Mouse (Mus musculus) left cerebral cortex, adult 9 months (tissue): ENCODE data around the gene Sfta2.
A peak's percentile ranks its signal among the peaks of the same experiment; 100 is the strongest.

ENCODE experiments used
- DNase-seq, 2 experiments: peaks; one replicate each; pipeline ENCODE4 v3.0.0; 2022; ENCODE audit warnings: low spot score in 2 of 2

The Sfta2 gene

DNA sequence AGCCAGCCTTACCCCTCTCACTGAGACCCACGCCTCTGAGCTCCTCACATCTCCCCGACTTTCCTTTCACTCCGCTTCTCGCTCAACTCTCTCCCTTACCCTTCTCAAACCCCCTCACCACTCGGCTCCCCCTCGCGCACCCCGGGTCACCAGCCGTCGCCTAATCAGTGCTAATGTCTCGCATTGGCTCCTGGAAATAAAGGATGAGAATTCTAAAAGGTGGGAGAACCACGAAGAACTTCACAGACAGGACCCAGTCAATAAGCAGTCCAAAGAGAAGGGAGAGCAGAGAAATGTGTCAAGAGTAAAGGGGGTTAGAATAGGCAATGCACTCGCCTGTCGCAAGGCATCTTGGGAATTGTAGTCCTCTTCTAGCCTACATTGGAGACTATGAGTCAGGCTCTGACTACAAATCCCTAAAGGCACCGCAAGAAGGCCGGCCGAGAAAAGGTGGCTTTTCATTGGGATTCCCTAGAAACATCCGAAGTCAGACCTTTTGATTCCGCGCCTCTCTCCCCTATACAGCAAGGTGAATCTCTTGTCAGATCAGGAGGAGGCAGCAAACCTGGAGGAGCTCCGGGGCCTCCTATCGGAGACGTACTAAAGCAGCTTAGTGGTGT lies 72.2 kb downstream of the Sfta2 start, which contains the start of gene Gtf2h4:
Gtf2h4 (minus strand) TSS at position 324 of the 620 bp plus-strand sequence.
- peak; percentile 92 to 96 for DNase-seq

DNA sequence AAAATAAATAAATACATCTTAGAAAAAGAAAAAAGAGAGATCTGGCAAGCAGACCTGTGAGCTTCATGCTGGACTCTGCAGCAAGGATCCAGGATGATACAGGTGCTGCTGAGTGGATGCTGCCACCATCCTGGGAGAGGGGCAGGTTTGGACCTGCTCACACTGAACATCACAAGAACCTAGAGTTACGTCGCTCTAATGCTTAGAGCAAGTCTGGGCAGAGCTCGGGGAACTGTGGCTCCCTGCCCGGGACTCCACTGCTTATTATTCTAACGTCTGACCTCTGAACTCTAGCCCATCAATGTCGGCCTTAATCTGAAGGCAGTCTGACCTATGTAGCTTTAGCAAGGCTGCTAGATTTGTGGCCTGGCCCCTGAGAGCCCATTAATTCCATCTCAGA lies 79.2 kb downstream of the Sfta2 start:
- no peak for DNase-seq

DNA sequence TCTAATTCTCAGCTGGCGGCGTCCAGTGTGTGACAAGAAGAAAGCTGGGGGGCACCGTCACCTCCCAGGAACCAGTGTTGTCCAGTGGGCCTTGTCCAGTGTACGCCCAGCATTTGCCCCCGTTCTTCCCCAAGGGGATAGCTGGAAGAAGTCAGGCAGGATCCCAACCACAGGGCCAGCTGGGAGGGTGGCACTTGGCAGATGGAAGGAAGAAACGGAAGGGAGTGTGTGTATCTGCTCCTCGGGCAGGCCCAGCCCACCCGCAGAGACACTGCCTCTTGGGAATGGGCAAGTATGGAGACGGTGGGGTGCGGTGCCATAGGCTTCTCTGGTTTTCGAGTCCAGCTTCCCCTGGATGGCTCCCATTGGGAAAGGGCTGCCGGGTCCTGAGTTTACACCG lies 80.6 kb downstream of the Sfta2 start:
- DNase-seq: no peak

DNA sequence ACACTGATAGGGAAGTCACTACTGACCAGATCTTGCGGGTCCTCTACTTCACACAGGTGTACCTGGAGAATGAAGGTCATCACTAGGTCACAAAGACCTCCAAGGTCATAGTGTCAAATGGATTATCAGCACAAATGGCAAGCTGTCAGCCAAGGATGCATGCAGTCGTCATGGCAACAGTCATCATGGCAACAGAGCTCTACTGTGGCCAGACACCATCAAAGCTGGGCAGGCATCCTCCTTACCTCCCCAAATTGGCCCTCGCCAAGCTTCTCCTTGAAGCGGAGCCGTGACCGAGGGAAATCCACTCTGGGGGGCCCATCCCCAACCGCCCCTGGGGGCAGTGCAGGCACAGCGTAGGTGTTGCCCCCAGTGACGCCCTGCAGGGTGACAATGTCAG lies 83.7 kb downstream of the Sfta2 start:
- DNase-seq: no peak

DNA sequence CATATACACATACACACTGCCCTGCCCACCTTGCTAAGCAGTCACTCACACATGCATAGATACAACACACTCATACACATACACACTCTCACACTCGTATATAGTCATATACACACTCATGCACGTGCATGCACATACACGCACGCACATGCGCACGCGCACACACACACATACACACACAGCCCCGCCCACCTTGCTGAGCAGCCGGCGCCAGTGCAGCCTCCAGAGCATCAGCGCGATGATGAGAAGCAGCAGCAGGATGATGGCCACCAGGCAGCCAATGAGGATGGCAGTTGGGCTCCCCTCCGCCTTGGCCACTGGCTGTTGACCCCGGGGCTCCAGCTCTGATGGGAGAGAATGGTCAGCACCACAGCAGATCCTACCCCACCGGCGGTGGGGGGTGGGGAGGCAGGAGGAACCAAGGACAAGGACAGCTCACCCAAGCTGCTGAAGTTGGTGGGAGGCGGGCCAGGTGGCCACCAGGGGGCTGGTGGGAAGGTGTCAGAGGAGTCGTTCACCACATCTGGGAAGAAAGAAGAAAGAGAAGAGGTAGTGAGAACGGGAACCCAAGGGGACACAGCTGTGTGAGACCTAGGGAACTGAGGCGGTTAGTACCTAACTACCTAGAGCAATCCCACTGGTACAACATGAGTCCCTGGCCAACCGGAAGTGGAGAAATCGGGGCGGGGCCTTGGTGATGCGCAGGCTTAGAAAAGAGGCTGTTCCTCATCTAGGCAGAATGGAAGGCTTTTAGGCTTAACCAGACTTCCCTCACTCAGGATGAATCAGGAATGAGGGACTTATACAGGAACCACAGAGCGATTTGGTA lies 87.2 kb downstream of the Sfta2 start:
- DNase-seq: no peak

DNA sequence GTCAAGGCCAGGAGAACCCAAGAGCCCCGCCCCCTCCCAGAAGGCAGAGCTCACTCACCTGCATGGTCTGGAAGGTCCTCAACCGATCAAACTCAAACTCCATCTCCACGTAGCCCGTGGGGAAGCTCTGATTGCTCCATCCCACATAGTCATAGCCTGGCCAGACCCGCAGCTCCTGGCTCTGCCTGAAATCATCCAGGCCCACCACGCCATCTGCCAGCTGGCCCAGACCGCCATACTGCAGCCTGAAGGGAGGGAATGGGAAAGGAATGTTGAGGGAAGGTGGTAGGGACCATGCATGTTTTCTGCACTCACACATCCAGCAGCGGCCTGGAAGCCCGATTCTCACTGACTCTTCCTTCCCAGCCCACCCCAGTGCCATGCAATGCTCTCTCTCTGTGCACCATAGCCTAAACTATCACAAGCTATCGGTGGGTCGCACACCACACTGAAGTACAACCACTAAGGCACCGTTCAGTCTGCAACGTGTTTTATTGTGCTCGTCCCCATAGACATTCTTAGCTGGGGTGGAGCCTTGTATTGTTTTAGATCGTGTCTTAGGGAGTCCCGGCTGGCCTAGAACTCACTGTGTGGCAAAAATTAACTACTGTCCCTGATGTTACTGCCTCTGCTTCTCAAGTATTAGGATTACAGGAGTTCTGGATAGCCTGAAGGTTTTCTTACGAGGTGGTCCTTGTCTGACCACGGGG lies 88.7 kb downstream of the Sfta2 start:
- no peak for DNase-seq

DNA sequence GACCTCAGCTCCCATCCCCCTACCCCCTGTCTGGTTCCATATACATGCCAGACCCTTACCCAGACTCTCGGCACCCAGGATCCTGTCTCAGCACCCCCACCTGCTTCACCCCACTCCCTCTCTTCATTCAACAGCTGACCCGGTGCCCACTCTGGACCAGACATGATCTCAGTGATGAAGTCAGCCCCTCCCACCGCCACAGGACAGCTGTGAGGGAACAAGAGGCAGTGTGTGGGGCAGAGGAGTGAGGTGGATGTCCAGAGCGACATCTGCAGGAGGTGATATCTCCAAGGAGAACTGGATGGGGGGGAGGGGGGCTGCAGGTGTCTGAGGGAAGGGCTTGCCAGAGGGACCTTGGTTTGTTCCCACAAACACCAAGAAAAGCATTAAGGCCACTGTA lies 90.5 kb downstream of the Sfta2 start:
- no peak for DNase-seq

DNA sequence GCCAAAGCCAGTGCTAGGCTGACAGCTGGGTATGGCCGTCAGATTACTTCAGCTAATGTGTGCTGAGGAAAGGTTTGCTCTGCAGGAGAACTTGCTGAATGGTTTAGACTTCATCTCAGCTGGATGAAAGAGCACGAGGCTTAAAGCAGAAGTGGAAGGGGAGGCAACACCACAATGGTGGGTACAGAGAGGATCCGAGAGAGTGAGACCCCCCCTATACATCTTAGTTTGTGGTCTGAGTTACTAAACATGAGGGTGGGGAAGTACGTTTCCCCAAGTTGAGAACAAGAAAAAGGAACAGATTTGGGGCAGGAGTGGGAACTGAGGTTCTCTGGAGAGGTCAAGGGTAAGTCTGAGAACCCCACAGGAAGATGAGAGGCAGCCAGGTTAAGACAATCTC lies 91.0 kb downstream of the Sfta2 start:
- no peak for DNase-seq

DNA sequence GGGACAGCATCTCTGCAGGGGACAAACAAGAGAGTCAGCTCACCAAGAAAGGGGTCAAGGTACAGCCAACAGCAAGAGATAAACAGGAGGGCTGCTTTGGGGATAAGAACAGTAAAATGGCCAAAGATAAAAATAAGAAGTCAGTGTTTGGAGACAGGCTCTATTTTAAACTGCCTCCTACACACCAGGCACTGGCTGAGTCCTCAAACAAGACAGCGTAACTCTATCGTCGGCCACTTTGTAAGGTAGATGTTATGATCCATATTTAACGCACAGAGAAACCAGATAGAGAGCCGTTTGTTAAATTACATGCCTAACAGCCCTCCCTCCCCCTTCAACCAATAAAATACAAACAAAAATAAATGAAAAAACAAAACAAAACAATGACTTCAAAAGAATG lies 92.6 kb downstream of the Sfta2 start:
- no peak for DNase-seq

DNA sequence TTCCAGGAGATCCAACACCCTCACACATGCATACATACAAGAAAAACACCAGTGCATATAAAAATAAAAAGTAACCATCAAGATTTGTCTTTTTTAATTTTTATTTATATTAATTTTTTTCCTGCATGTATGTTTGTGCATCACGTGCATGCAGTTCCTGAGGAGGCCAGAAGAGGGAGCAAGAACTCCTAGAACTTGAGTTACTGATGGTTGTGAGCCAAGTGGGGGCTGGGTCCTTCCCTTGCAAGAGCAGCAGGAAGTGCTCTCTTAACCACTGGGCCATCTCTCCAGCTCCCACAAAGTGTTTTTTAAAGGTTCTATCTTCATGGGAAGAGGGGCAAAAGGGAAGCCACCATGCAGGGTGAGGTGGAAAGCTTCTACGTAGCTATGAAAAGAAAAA lies 93.9 kb downstream of the Sfta2 start:
- no peak for DNase-seq

DNA sequence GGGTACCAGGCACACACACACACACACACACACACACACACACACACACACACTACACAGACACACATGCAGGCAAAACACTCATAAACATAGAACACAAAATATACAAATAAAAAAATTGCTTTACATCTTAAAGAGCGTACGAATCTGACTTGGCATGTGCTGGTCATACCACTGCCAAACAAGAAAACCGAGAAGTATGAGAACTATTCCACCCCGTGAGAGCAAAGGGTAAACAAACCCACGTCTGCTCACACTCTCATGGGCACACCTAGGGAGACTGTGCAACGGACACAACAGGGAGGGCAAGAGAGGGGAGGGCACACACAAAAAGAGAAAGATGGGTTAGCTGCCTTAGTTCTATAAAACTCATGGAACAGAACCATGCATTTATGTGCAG lies 95.3 kb downstream of the Sfta2 start:
- DNase-seq: no peak

DNA sequence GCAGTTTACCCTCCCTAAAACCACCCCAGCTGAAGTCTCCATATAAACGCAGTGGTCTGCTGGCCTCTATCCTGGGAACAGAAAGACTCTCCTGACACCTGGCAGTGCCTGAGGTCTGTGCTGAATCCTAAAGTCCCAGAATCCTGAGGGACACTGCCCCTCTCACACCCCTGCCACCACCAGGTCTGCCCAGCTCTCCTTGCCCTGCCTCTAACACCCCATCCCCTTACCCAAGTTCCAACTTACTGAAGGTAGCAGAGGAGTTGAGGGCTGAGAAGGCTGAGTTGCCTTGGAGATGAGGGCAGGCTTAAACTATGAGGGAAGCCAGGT lies 96.0 kb downstream of the Sfta2 start:
- no peak for DNase-seq

DNA sequence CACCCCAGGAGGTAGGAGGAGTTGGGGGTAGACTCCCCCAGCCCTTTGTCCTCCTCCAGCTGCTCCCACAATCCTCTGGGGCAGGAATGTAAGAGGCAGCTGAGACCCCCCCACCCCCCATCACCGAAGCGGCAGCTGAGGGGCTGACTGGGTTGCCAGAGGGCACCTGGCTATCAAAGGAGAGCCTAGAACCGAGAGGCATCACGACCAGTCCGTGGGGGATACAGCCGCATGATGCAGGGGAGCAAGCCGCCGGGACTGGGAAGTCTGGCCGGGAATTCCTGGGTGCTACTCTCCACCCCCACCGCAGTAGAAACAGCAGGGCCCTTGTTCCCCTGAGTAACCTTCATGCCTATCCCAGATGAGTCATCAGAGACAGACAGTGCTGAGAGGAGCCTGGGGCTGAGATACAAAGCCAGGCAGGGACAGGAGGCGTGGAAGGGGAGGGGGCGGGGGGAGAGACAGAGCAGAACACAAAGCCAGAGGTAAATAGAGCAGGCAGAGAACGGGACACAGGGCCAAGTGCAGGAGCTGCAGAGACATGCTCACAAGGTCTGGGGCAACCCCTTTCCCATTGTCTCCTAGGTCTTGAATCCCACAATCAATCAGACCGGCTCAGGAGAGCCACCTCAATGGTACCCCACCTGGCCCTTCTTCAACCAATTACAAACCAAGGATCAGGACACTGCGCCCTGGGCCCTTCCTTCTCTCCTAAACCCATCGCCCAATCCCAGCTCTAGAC lies 96.6 kb downstream of the Sfta2 start:
- peak in 1 of 2 experiments; percentile 73 for DNase-seq

DNA sequence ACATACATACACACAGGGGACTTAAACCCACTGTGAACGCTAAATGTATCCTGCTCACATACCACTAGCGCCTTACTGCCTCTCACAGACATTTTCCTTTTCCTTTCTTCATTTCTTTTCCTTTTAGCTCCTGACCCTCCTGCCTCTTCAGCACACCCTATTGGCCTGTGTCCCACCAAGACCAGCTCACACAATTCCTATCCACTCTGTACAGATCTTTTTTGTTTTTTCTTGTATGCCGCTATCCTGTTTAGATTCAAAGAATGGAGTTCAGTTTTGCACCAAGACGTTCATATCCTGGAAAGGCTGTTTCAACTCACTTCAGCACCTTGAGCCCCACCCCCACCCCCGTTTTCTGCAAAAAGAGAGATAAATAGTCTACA lies 97.1 kb downstream of the Sfta2 start:
- DNase-seq: no peak

DNA sequence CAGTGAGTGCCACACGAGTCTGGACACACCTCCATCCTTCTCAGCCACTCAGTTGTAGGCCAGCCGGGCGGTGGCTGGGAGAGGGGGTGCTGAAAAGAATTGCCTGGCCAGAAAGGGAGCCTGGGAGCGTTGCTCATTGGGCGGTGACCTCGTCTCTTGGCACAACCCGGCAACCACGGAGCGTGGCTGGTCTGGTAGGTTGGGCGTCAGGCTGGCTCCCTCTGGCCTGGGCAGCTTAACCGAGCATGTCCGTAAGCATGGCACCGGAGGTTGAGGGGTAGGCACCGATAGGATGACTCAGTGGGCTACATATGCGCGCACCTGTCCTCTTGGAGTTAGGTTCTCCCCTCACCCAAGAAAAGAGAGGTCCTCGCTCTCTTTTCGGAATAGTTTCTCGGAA lies 98.6 kb downstream of the Sfta2 start:
- peak; percentile 61 to 76 for DNase-seq
